Mouse (Mus musculus) megakaryocyte, embryonic 14.5 days (primary cell): ENCODE measurements around the gene Hcrt.

ENCODE experiments used
- FLI1 ChIP-seq: IDR thresholded peaks from 2 replicates; pipeline ENCODE4 v1.6.1; 2012; ENCODE audit warnings: low read length, inconsistent platforms, mixed read lengths
- GATA1 ChIP-seq: IDR thresholded peaks from 3 replicates; pipeline ENCODE4 v1.6.1; 2012; ENCODE audit warnings: mixed read lengths, low read length, inconsistent platforms, borderline replicate concordance

DNA sequence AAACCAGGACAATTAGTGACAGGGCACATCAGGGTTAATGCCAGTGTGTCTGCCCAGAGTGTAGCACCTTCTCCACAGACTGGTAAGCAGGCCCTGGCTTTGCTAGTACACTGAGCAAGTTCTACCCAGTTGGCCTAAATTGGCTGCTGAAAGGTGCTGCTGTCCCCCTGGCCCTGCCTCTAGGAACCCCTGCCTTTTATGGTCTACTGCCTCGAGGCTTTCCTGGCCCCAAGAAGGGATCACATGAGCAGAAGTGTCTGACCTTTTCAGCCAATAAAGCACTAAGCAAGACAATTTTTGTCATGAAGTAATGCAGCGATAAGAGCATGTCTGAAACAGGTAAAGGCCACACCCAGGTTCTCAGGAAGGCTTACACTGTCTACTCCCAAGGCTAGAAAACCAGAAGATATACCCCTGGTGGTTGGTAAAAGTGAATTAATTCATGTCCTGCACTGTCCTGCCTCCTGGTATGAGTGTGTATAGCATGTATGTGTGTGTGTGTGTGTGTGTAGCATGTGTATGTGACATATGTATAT is 40.2 kb downstream of the Hcrt start:
- TF ChIP-seq GATA1 (no peak), FLI1 (no peak)
